Mouse (Mus musculus): Measurements from ENCODE around the gene Kdr. TPM values are rescaled to one million over a fixed set of nuclear protein-coding genes. Genes with fewer than 3 reads are reported as not detected.
"Not testable (repeated sequence)": the region's sequence is repeated elsewhere in the genome, so short reads cannot be mapped to it uniquely, and the experiment has no call there.

Kdr gene
- polyA plus RNA-seq, 1 experiment from 2014 or later: 24.4 TPM

- Histone ChIP-seq H3K9ac (no peak overlapping the region), H3K27ac (no peak overlapping the region), H3K36me3 (replicated peaks) (no peaks in the 10 kb centered on the region), H3K4me3 (replicated peaks) (no peak overlapping the region), H3K9me3 (no peaks in the 10 kb centered on the region), H3K4me2 (no peak overlapping the region), H3K27me3 (no peaks in the 10 kb centered on the region), H3K4me1 (no peaks in the 10 kb centered on the region)
- WGBS: 91% methylated on average over 20 of the region's 20 CpGs
- no peak for ATAC-seq (ENCODE audit: low FRiP score)
Observed at GRCm38 (mm10) chr5:75933521-75934044, 44.7 kb downstream of the Kdr start.

GRCm38 (mm10) chr5:75931458-75931857 is 46.8 kb downstream of the Kdr start:
- H3K4me3 ChIP-seq (replicated peaks); H3K27ac ChIP-seq: not testable (repeated sequence)

GRCm38 (mm10) chr5:75929960-75930359 is 48.3 kb downstream of the Kdr start:
- WGBS: 88% methylated on average over 7 of the region's 7 CpGs
- Histone ChIP-seq H3K9ac (no peak overlapping the region), H3K27me3 (no peaks in the 10 kb centered on the region), H3K36me3 (replicated peaks) (no peaks in the 10 kb centered on the region), H3K27ac (no peak overlapping the region), H3K4me1 (no peaks in the 10 kb centered on the region), H3K4me3 (replicated peaks) (no peak overlapping the region), H3K9me3 (no peaks in the 10 kb centered on the region), H3K4me2 (no peak overlapping the region)
- ATAC-seq (ENCODE audit: low FRiP score): no peak

More at GRCm38 (mm10) chr5:75931458-75931857, 46.8 kb downstream of the Kdr start:
- not testable (repeated sequence) for H3K9me3 ChIP-seq; H3K36me3 ChIP-seq (replicated peaks); H3K4me2 ChIP-seq; H3K4me1 ChIP-seq; H3K9ac ChIP-seq; ATAC-seq (ENCODE audit: low FRiP score); H3K27me3 ChIP-seq
- 91% methylated on average over 4 of the region's 4 CpGs for WGBS

- ATAC-seq (ENCODE audit: low FRiP score): no peak
- H3K4me3 ChIP-seq (replicated peaks): no peak overlapping the region
- 83% methylated on average over 6 of the region's 6 CpGs for WGBS
- no peaks in the 10 kb centered on the region for H3K4me1 ChIP-seq
- no peaks in the 10 kb centered on the region for H3K27me3 ChIP-seq
- no peak overlapping the region for H3K27ac ChIP-seq
- H3K9ac ChIP-seq: no peak overlapping the region
- no peak overlapping the region for H3K4me2 ChIP-seq
- H3K36me3 ChIP-seq (replicated peaks): no peaks in the 10 kb centered on the region
- H3K9me3 ChIP-seq: no peaks in the 10 kb centered on the region
Observed at GRCm38 (mm10) chr5:75922677-75923076, 55.6 kb downstream of the Kdr start.

- no peak overlapping the region for H3K27ac ChIP-seq
- no peaks in the 10 kb centered on the region for H3K4me1 ChIP-seq
- H3K36me3 ChIP-seq (replicated peaks): no peaks in the 10 kb centered on the region
- no peak overlapping the region for H3K9ac ChIP-seq
- 82% methylated on average over 12 of the region's 12 CpGs for WGBS
- no peak overlapping the region for H3K4me2 ChIP-seq
- ATAC-seq (ENCODE audit: low FRiP score): no peak
- H3K27me3 ChIP-seq: no peaks in the 10 kb centered on the region
- H3K4me3 ChIP-seq (replicated peaks): no peak overlapping the region
- no peaks in the 10 kb centered on the region for H3K9me3 ChIP-seq
Observed at GRCm38 (mm10) chr5:75921730-75922387, 56.4 kb downstream of the Kdr start.

- WGBS: 89% methylated on average over 7 of the region's 7 CpGs
- ATAC-seq (ENCODE audit: low FRiP score): no peak
- H3K27me3 ChIP-seq: no peaks in the 10 kb centered on the region
- no peaks in the 10 kb centered on the region for H3K36me3 ChIP-seq (replicated peaks)
- H3K4me2 ChIP-seq: no peak overlapping the region
- no peaks in the 10 kb centered on the region for H3K4me1 ChIP-seq
- H3K9me3 ChIP-seq: no peaks in the 10 kb centered on the region
- H3K9ac ChIP-seq: no peak overlapping the region
- no peak overlapping the region for H3K4me3 ChIP-seq (replicated peaks)
- no peak overlapping the region for H3K27ac ChIP-seq
Observed at GRCm38 (mm10) chr5:75919601-75920000, 58.7 kb downstream of the Kdr start.

GRCm38 (mm10) chr5:75918139-75918538 is 60.1 kb downstream of the Kdr start:
- Histone ChIP-seq H3K4me3 (replicated peaks) (no peak overlapping the region), H3K4me2 (no peak overlapping the region), H3K9me3 (no peaks in the 10 kb centered on the region), H3K9ac (no peak overlapping the region), H3K4me1 (no peaks in the 10 kb centered on the region), H3K27ac (no peak overlapping the region), H3K36me3 (replicated peaks) (no peaks in the 10 kb centered on the region), H3K27me3 (no peaks in the 10 kb centered on the region)
- WGBS: 94% methylated on average over 7 of the region's 7 CpGs
- ATAC-seq (ENCODE audit: low FRiP score): no peak

GRCm38 (mm10) chr5:75917231-75917630 is 61.0 kb downstream of the Kdr start:
- Histone ChIP-seq H3K27ac (no peak overlapping the region), H3K4me2 (no peak overlapping the region), H3K36me3 (replicated peaks) (no peaks in the 10 kb centered on the region), H3K9ac (no peak overlapping the region), H3K4me3 (replicated peaks) (no peak overlapping the region), H3K4me1 (no peaks in the 10 kb centered on the region), H3K27me3 (no peaks in the 10 kb centered on the region), H3K9me3 (no peaks in the 10 kb centered on the region)
- WGBS: 89% methylated on average over 4 of the region's 4 CpGs
- no peak for ATAC-seq (ENCODE audit: low FRiP score)

GRCm38 (mm10) chr5:75906102-75906501 is 72.2 kb downstream of the Kdr start:
- 44% methylated on average over 4 of the region's 4 CpGs for WGBS

GRCm38 (mm10) chr5:75900231-75900920 is 77.9 kb downstream of the Kdr start:
- Histone ChIP-seq H3K4me2 (no peak overlapping the region), H3K27ac (no peak overlapping the region), H3K4me1 (peaks cover 19% of the 10 kb centered on the region), H3K4me3 (replicated peaks) (no peak overlapping the region), H3K27me3 (0 out of 2 replicates have a peak, but pooled peaks cover 2% of the 10 kb centered on the region), H3K9me3 (no peaks in the 10 kb centered on the region), H3K9ac (no peak overlapping the region), H3K36me3 (replicated peaks) (no peaks in the 10 kb centered on the region)
- 73% methylated on average over 16 of the region's 16 CpGs for WGBS
- no peak for ATAC-seq (ENCODE audit: low FRiP score)

More at GRCm38 (mm10) chr5:75906102-75906501, 72.2 kb downstream of the Kdr start:
- no peak for ATAC-seq (ENCODE audit: low FRiP score)
- no peaks in the 10 kb centered on the region for H3K27me3 ChIP-seq
- no peak overlapping the region for H3K27ac ChIP-seq
- no peaks in the 10 kb centered on the region for H3K36me3 ChIP-seq (replicated peaks)
- H3K4me2 ChIP-seq: no peak overlapping the region
- no peak overlapping the region for H3K9ac ChIP-seq
- no peak overlapping the region for H3K4me3 ChIP-seq (replicated peaks)
- no peaks in the 10 kb centered on the region for H3K4me1 ChIP-seq
- no peaks in the 10 kb centered on the region for H3K9me3 ChIP-seq

GRCm38 (mm10) chr5:75895351-75895750 is 82.9 kb downstream of the Kdr start:
- peaks cover 13% of the 10 kb centered on the region for H3K4me1 ChIP-seq
- WGBS: 93% methylated on average over 3 of the region's 3 CpGs

GRCm38 (mm10) chr5:75892956-75893471 is 85.2 kb downstream of the Kdr start:
- WGBS: 48% methylated on average over 6 of the region's 6 CpGs
- H3K4me3 ChIP-seq (replicated peaks): no peak overlapping the region
- H3K4me1 ChIP-seq: peaks cover 13% of the 10 kb centered on the region
- H3K9me3 ChIP-seq: no peaks in the 10 kb centered on the region
- H3K9ac ChIP-seq: no peak overlapping the region
- no peak overlapping the region for H3K27ac ChIP-seq
- no peaks in the 10 kb centered on the region for H3K36me3 ChIP-seq (replicated peaks)
- H3K27me3 ChIP-seq: peaks cover 2% of the 10 kb centered on the region; the same call in 1 of the 2 replicates
- H3K4me2 ChIP-seq: no peak overlapping the region
- no peak for ATAC-seq (ENCODE audit: low FRiP score)

More at GRCm38 (mm10) chr5:75895351-75895750, 82.9 kb downstream of the Kdr start:
- Histone ChIP-seq H3K4me2 (no peak overlapping the region), H3K9ac (no peak overlapping the region), H3K4me3 (replicated peaks) (no peak overlapping the region), H3K27me3 (0 out of 2 replicates have a peak, but pooled peaks cover 2% of the 10 kb centered on the region), H3K36me3 (replicated peaks) (no peaks in the 10 kb centered on the region), H3K27ac (no peak overlapping the region), H3K9me3 (no peaks in the 10 kb centered on the region)
- no peak for ATAC-seq (ENCODE audit: low FRiP score)

Data from forebrain, embryonic 12.5 days (tissue).